Mouse (Mus musculus): ENCODE results near the gene Cyyr1.

- TF ChIP-seq GATA1 (IDR thresholded peaks at IDR 0.05; ENCODE audit: low read length) (no peak), TAL1 (IDR thresholded peaks at IDR 0.05; ENCODE audit: low read length) (no peak)
These were observed 3.1 kb downstream of the Cyyr1 start for GRCm38 (mm10) chr16:85549971-85550567.
